Mouse (Mus musculus): Measurements from ENCODE around the gene Tnnt1.

DNA sequence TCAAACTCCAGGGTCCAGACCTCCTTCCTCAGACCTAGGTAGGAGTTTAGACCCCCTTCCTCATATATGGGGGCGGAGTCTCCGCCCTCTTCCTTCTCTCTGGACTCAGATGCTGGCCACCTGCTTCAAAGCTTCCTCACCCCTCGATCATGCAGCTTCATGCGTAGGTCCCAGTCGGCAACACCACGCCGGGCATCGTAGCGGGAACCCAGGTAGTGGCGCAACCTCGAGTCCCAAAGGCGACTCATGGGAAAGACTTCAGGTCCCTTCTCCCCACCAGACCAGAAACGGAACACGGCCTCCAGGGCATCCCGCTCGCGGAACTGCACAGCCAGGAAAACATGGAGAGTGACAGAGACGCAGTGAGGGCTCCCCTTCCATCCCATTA, 11.1 kb upstream of the Tnnt1 start:
- no peak for TF ChIP-seq CTCF (IDR thresholded peaks at IDR 0.05; ENCODE audit: low read depth)
- no peak for TF ChIP-seq EP300 (IDR thresholded peaks at IDR 0.05; ENCODE audit: low read depth)

Measured in liver, embryonic 14.5 days (tissue).